Mouse (Mus musculus) spleen, postnatal 36 days (tissue): Measurements from ENCODE around the gene Gm38394.

Experiments
- DNase-seq, 2 experiments: peaks; one replicate each; pipeline ENCODE4 v3.0.0; 2022; ENCODE audit warnings: low spot score in 2 of 2, mixed read lengths in 1 of 2

Gm38394 gene

DNA sequence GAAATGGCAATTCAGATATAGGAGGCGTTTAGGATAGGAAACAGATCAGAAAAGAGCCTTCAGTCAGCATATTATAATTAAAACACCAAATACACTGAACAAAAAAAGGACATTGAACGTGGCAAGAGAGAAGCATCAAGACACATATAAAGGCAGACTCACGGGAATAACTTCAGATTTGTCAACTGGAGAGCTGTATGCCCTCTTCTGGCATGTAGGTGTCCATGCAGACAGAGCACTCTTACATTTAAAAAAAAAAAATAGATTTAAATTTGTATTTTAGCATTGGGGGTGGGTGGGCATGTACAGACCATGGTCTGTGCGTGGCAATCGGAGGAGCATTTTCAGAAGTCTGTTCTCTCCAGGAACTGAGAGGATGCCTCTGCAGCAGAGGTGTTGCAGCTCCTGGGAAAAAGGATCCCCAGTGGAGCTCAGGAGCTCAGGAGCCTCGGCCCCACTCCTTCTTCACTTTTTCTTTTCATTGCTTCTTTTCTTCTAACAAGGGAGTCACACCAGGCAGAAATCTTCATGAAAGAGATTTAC lies 75.1 kb downstream of the Gm38394 start:
- no peak for DNase-seq

DNA sequence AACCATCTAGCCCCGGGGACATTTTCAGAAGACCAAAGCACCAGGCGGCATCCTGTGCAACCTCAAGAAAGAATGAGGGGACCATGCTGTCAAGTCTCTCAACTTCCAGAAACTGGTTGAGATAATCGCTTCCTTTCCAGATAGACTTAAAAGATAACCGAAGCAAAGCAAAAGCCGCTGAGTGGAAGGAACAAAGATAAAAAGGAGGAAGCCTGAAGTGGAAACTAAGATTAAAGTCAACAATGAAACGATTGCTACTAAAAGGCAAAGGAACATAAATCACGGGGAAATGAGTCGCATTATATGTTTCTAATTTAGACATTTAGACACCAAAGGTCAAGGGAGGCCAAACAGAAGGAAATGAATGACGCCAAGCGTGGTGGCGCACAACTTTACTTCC lies 89.8 kb downstream of the Gm38394 start:
- DNase-seq = no peak
